Mouse (Mus musculus) testis, postnatal 14 days (tissue): ENCODE measurements around the gene Ddx28.
A peak's percentile ranks its signal among the peaks of the same experiment; 100 is the strongest.

ENCODE experiments used
- DNase-seq: peaks from one replicate; pipeline ENCODE4 v3.0.0; 2021; ENCODE audit warnings: low spot score

Gene Ddx28

GRCm38 (mm10) chr8:106011643-106011986 is at the start of gene Ddx28:
Gene Ddx28 (minus strand): TSS chr8:106011882.
- no peak for DNase-seq

- DNase-seq, result no peak
Measured at GRCm38 (mm10) chr8:106060521-106060920, 48.8 kb upstream of the Ddx28 start.

GRCm38 (mm10) chr8:106059613-106060371 is 48.1 kb upstream of the Ddx28 start:
- DNase-seq, result peak; percentile 75

GRCm38 (mm10) chr8:106058731-106059612 is 47.3 kb upstream of the Ddx28 start, which contains the start of gene Nfatc3:
Gene Nfatc3 (plus strand): TSS chr8:106058840.
- peak; percentile 98 for DNase-seq

- no peak for DNase-seq
Measured at GRCm38 (mm10) chr8:106056455-106056982, 44.8 kb upstream of the Ddx28 start.

GRCm38 (mm10) chr8:106055038-106055437 is 43.4 kb upstream of the Ddx28 start:
- DNase-seq, result peak; percentile 46

GRCm38 (mm10) chr8:106054190-106054811 is 42.6 kb upstream of the Ddx28 start:
- DNase-seq, result no peak

- no peak for DNase-seq
Measured at GRCm38 (mm10) chr8:106052510-106053089, 40.9 kb upstream of the Ddx28 start.

- no peak for DNase-seq
Measured at GRCm38 (mm10) chr8:106051068-106051467, 39.4 kb upstream of the Ddx28 start.

GRCm38 (mm10) chr8:106049840-106050239 is 38.2 kb upstream of the Ddx28 start:
- DNase-seq, result no peak

- no peak for DNase-seq
Measured at GRCm38 (mm10) chr8:106047854-106048630, 36.4 kb upstream of the Ddx28 start.

- DNase-seq, result no peak
Measured at GRCm38 (mm10) chr8:106046872-106047559, 35.3 kb upstream of the Ddx28 start.

- DNase-seq, result no peak
Measured at GRCm38 (mm10) chr8:106044151-106044550, 32.5 kb upstream of the Ddx28 start.

GRCm38 (mm10) chr8:106043055-106043454 is 31.4 kb upstream of the Ddx28 start:
- DNase-seq, result no peak

GRCm38 (mm10) chr8:106040218-106040617 is 28.5 kb upstream of the Ddx28 start:
- no peak for DNase-seq

- no peak for DNase-seq
Measured at GRCm38 (mm10) chr8:106039605-106040004, 27.9 kb upstream of the Ddx28 start.

GRCm38 (mm10) chr8:106038721-106039120 is 27.0 kb upstream of the Ddx28 start:
- no peak for DNase-seq

- peak; percentile 37 for DNase-seq
Measured at GRCm38 (mm10) chr8:106022483-106022882, 10.8 kb upstream of the Ddx28 start.

- DNase-seq, result no peak
Measured at GRCm38 (mm10) chr8:106018039-106018438, 6.4 kb upstream of the Ddx28 start.

GRCm38 (mm10) chr8:106017130-106017529 is 5.4 kb upstream of the Ddx28 start:
- DNase-seq, result no peak

- DNase-seq, result no peak
Measured at GRCm38 (mm10) chr8:106016284-106016683, 4.6 kb upstream of the Ddx28 start.
